Mouse (Mus musculus): Measurements from ENCODE around the gene Iqcm. TPM values are rescaled to one million over a fixed set of nuclear protein-coding genes. Genes with fewer than 3 reads are reported as not detected.

Iqcm gene
- polyA plus RNA-seq, 1 experiment = not detected

DNA sequence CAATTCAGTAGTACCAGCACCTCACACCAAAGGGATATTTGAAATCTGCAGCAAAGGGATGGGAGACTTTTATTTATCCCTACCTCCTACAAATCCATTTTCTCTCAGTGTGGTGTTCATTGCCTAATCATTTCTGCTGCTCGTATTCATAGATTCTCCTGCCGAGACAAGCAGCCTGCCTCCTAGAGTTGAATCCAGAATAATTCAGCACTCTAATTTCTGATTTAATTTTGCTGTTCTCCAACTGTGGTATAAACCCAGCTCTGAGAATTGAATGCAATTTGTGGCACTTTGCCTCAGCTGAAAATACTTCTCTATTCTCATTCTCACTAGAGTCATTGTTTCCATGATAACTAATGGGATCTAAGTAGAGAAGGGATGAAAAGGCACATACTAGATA, 386.8 kb downstream of the Iqcm start:
- Histone ChIP-seq H3ac (ENCODE audit: control insufficient read depth, insufficient read length) (no peak overlapping the region), H3K4me2 (ENCODE audit: low read depth) (no peak overlapping the region), H3K36me3 (ENCODE audit: control insufficient read depth, insufficient read depth) (no peaks in the 10 kb centered on the region), H3K27me3 (ENCODE audit: control insufficient read depth, insufficient read depth, insufficient read length) (no peaks in the 10 kb centered on the region), H3K79me2 (ENCODE audit: control insufficient read depth, insufficient read depth) (no peaks in the 10 kb centered on the region), H3K4me3 (no peak overlapping the region)
- TF ChIP-seq REST (IDR thresholded peaks at IDR 0.05; ENCODE audit: insufficient read depth, insufficient read length) (no peak), TCF12 (IDR thresholded peaks at IDR 0.05; ENCODE audit: insufficient read depth, poor library complexity, severe bottlenecking) (no peak), TCF3 (IDR thresholded peaks at IDR 0.05; ENCODE audit: insufficient read length, low read depth) (no peak)

DNA sequence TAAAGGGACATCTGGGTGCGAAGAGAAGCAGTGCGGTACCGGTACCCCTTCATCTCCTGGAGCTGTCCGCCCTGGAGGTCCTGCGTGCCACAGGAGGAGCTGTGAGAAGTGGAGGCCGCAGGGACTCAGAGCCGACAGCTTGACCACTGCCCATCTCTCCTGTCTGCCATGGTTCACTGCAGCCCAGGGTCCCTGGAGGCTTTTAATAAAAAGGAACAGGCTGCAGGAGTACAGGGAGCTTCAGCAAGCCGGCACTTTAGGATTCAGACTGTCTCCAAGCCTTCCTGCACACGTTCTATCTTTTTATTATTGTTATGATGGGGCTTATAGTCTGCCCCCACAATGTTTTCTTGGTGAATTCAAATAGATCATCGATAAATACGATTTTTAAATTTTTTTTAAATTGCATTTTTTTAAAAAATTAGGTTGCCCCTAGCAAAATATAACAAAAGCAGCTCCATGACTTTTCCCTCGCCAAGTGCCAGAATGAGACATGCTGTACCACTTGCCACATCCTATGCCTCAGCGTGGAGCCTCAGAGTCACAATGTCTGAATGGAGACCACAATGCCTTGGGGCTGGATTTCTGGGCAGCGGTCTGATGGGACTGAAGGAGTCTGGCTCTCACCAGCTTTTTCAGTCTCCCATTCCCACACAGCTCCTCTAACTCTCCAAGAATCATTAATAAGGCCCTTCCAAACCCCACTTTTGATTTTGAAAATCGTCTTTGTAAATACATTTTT, 469.3 kb downstream of the Iqcm start:
- H3K79me2 ChIP-seq (ENCODE audit: control insufficient read depth, insufficient read depth) = no peaks in the 10 kb centered on the region

DNA sequence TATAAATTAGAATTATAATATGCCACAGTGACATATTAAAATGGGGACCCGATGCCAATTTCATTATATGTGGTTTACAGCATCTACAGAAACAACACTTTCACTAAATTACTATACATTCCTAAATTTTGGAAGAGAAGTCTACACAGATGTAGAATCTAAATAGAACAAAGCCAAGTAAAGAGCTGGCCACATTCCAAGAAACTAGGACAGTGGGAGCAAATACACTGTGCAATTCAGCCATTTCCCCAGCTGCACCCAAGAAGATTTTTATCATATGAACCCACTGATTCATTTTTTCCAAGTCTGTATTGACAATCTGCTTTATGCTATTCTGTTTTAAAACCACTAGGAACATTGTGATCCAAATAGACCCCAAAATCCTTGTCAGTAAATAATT, 500.7 kb downstream of the Iqcm start:
- H3K4me3 ChIP-seq = no peak overlapping the region
- TF ChIP-seq POLR2A (IDR thresholded peaks at IDR 0.05; ENCODE audit: insufficient read length, low read depth) (no peak), TCF12 (IDR thresholded peaks at IDR 0.05; ENCODE audit: insufficient read depth, poor library complexity, severe bottlenecking) (no peak), E2F4 (IDR thresholded peaks at IDR 0.05; ENCODE audit: insufficient read depth) (no peak), MYOD1 (IDR thresholded peaks at IDR 0.05; ENCODE audit: control insufficient read depth in 1 of 3, insufficient read length in 2 of 3, low read depth in 2 of 3) (no peak)
- H3K27me3 ChIP-seq (ENCODE audit: control insufficient read depth, insufficient read depth, insufficient read length) = no peaks in the 10 kb centered on the region
- no peak overlapping the region for H3K4me2 ChIP-seq (ENCODE audit: low read depth)
- H3K79me2 ChIP-seq (ENCODE audit: control insufficient read depth, insufficient read depth) = no peaks in the 10 kb centered on the region
- H3ac ChIP-seq (ENCODE audit: control insufficient read depth, insufficient read length) = no peak overlapping the region
- no peaks in the 10 kb centered on the region for H3K36me3 ChIP-seq (ENCODE audit: control insufficient read depth, insufficient read depth)

More for the DNA sequence above, 469.3 kb downstream of the Iqcm start:
- TF ChIP-seq POLR2A (IDR thresholded peaks at IDR 0.05; ENCODE audit: insufficient read length, low read depth) (no peak), TCF12 (IDR thresholded peaks at IDR 0.05; ENCODE audit: insufficient read depth, poor library complexity, severe bottlenecking) (no peak), E2F4 (IDR thresholded peaks at IDR 0.05; ENCODE audit: insufficient read depth) (no peak)
- Histone ChIP-seq H3K4me3 (no peak overlapping the region), H3ac (ENCODE audit: control insufficient read depth, insufficient read length) (no peak overlapping the region), H3K27me3 (ENCODE audit: control insufficient read depth, insufficient read depth, insufficient read length) (no peaks in the 10 kb centered on the region), H3K4me2 (ENCODE audit: low read depth) (no peak overlapping the region), H3K36me3 (ENCODE audit: control insufficient read depth, insufficient read depth) (no peaks in the 10 kb centered on the region)

DNA sequence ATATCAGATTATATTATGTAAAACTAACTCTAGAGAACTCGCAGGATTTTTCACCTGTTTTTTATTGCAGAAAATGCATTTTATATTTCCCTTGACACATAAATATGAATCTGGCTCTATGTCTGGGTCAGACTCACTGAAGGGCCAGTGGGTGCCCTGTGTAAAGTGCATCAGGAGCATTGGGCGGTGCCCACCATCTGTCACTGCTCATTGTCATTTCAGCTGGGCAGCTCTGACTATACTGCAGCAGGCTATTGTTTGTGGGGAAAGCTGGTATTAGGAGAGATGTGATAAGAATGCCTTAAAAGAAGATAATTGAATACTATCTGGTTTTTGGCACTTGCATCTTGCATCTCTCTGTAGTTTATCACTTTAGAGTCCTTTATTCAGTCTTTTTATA, 507.5 kb downstream of the Iqcm start:
- TF ChIP-seq MYOG (IDR thresholded peaks at IDR 0.05; ENCODE audit: control insufficient read depth in 1 of 3, insufficient read depth in 1 of 3, insufficient read length in 2 of 3, low read depth in 2 of 3) (no peak), POLR2A (IDR thresholded peaks at IDR 0.05; ENCODE audit: insufficient read length, low read depth) (no peak), POLR2AphosphoS2 (IDR thresholded peaks at IDR 0.05; ENCODE audit: insufficient read length, low read depth) (no peak), CEBPB (IDR thresholded peaks at IDR 0.05; ENCODE audit: insufficient read depth, poor library complexity, severe bottlenecking) (no peak), MAX (IDR thresholded peaks at IDR 0.05; ENCODE audit: low read depth) (no peak), TCF12 (IDR thresholded peaks at IDR 0.05; ENCODE audit: insufficient read depth, poor library complexity, severe bottlenecking) (no peak), SRF (IDR thresholded peaks at IDR 0.05; ENCODE audit: control insufficient read depth, insufficient read length, low read depth) (no peak), USF1 (IDR thresholded peaks at IDR 0.05; ENCODE audit: low read depth) (no peak), REST (IDR thresholded peaks at IDR 0.05; ENCODE audit: insufficient read depth, insufficient read length) (no peak), TCF3 (IDR thresholded peaks at IDR 0.05; ENCODE audit: insufficient read length, low read depth) (no peak)
- H3K4me3 ChIP-seq = no peak overlapping the region
- H3K4me2 ChIP-seq (ENCODE audit: low read depth) = no peak overlapping the region
- no peaks in the 10 kb centered on the region for H3K27me3 ChIP-seq (ENCODE audit: control insufficient read depth, insufficient read depth, insufficient read length)
- H3K36me3 ChIP-seq (ENCODE audit: control insufficient read depth, insufficient read depth) = no peaks in the 10 kb centered on the region
- H3K79me2 ChIP-seq (ENCODE audit: control insufficient read depth, insufficient read depth) = no peaks in the 10 kb centered on the region
- no peak overlapping the region for H3ac ChIP-seq (ENCODE audit: control insufficient read depth, insufficient read length)

DNA sequence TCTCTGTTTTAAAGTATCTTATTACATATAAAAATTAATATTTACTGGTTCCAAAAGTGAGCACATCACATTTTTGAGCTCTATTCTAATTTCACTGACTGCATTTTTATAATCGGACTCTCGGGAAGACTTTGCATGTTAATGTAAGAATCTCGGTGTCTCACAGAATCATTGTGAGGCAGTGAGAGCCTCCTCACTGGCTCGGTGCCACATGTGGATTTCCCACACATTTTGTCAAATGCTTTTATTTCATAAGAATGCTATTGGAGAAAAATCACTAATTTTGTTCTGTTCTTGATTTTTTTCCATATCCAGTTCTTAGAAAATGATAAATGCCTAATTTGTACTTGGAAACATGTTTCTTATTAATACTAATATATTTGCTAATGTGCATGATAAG, 570.0 kb downstream of the Iqcm start:
- Histone ChIP-seq H3K27me3 (ENCODE audit: control insufficient read depth, insufficient read depth, insufficient read length) (no peaks in the 10 kb centered on the region), H3ac (ENCODE audit: control insufficient read depth, insufficient read length) (no peak overlapping the region), H3K79me2 (ENCODE audit: control insufficient read depth, insufficient read depth) (no peaks in the 10 kb centered on the region), H3K4me2 (ENCODE audit: low read depth) (no peak overlapping the region), H3K36me3 (ENCODE audit: control insufficient read depth, insufficient read depth) (no peaks in the 10 kb centered on the region), H3K4me3 (no peak overlapping the region)
- TF ChIP-seq CEBPB (IDR thresholded peaks at IDR 0.05; ENCODE audit: insufficient read depth, poor library complexity, severe bottlenecking) = no peak
- no peak for TF ChIP-seq TCF12 (IDR thresholded peaks at IDR 0.05; ENCODE audit: insufficient read depth, poor library complexity, severe bottlenecking)
- TF ChIP-seq REST (IDR thresholded peaks at IDR 0.05; ENCODE audit: insufficient read depth, insufficient read length) = no peak
- TF ChIP-seq USF1 (IDR thresholded peaks at IDR 0.05; ENCODE audit: low read depth) = no peak
- TF ChIP-seq E2F4 (IDR thresholded peaks at IDR 0.05; ENCODE audit: insufficient read depth) = no peak
- TF ChIP-seq POLR2A (IDR thresholded peaks at IDR 0.05; ENCODE audit: insufficient read length, low read depth) = no peak
- TF ChIP-seq POLR2AphosphoS2 (IDR thresholded peaks at IDR 0.05; ENCODE audit: insufficient read length, low read depth) = no peak
- TF ChIP-seq TCF3 (IDR thresholded peaks at IDR 0.05; ENCODE audit: insufficient read length, low read depth) = no peak
- no peak for TF ChIP-seq MYOG (IDR thresholded peaks at IDR 0.05; ENCODE audit: control insufficient read depth in 1 of 3, insufficient read depth in 1 of 3, insufficient read length in 2 of 3, low read depth in 2 of 3)
- TF ChIP-seq SRF (IDR thresholded peaks at IDR 0.05; ENCODE audit: control insufficient read depth, insufficient read length, low read depth) = no peak
- TF ChIP-seq MYOD1 (IDR thresholded peaks at IDR 0.05; ENCODE audit: control insufficient read depth in 1 of 3, insufficient read length in 2 of 3, low read depth in 2 of 3) = no peak
- no peak for TF ChIP-seq MAX (IDR thresholded peaks at IDR 0.05; ENCODE audit: low read depth)

Other genes with a start within 250 kb of the Iqcm start
- not detected for gene Rasd2, start 234.8 kb upstream of the Iqcm start, polyA plus RNA-seq (2012; fragmentation: generic; extraction: Trizol)
- gene Gm10358, start 42.1 kb upstream of the Iqcm start, polyA plus RNA-seq (2012; fragmentation: generic; extraction: Trizol) = 0.06 TPM